Mouse (Mus musculus): Measurements from ENCODE around the gene Ankmy1. TPM values are rescaled to one million over a fixed set of nuclear protein-coding genes. Genes with fewer than 3 reads are reported as not detected.

The Ankmy1 gene
- total RNA-seq, 2 experiments from 2014 or later: 0.42 TPM; not detected in 1

DNA sequence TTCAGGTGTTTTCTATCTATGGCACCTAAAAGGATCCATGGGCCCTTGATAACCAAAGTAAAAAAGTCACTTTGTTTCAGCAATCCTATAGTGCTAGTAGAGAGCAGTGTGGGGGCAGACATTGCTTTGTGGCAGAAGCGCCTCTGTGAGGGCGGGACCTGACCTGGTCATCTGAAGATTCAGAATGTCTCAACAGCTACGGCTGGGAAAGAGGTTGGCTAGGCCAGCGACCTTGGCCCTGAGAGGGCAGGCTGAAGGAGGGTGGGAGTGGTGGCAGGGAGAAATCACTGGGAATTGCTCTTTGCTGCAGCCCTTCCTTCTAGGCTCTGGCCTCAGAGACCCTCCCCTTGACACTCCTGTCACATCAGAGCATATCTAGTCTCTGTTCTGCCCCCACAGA, 11.5 kb upstream of the Ankmy1 start:
- no peak for ATAC-seq (replicated peaks; ENCODE audit: low FRiP score, low TSS enrichment, poor library complexity, severe bottlenecking)

GRCm38 (mm10) chr1:92912286-92912685, 9.6 kb upstream of the Ankmy1 start:
- 0 out of 2 replicates have a peak, but pooled peaks have one; percentile 32 for ATAC-seq (replicated peaks; ENCODE audit: low FRiP score, low TSS enrichment, poor library complexity, severe bottlenecking)

DNA sequence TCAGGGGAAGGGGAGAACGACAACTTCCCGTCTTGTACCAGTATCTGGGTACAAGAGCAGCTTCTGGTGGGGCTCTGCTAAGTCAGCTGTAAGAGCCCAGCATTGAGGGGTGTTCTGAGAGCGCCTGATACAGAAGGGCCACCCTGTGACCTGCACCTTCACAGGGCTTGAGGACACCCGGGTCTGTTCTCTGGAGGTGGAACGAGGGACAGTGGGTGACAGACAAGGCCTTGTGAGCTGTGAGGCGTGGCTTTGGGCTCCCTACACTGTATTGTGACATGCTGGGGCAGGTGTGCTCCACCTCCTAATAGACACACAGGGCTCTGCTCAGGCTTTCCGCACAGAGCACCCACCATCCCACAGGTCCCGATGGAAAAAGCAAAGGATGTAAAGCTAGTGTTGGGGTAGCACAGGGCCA, 9.0 kb upstream of the Ankmy1 start:
- 0 out of 2 replicates have a peak, but pooled peaks have one; percentile 10 for ATAC-seq (replicated peaks; ENCODE audit: low FRiP score, low TSS enrichment, poor library complexity, severe bottlenecking)

DNA sequence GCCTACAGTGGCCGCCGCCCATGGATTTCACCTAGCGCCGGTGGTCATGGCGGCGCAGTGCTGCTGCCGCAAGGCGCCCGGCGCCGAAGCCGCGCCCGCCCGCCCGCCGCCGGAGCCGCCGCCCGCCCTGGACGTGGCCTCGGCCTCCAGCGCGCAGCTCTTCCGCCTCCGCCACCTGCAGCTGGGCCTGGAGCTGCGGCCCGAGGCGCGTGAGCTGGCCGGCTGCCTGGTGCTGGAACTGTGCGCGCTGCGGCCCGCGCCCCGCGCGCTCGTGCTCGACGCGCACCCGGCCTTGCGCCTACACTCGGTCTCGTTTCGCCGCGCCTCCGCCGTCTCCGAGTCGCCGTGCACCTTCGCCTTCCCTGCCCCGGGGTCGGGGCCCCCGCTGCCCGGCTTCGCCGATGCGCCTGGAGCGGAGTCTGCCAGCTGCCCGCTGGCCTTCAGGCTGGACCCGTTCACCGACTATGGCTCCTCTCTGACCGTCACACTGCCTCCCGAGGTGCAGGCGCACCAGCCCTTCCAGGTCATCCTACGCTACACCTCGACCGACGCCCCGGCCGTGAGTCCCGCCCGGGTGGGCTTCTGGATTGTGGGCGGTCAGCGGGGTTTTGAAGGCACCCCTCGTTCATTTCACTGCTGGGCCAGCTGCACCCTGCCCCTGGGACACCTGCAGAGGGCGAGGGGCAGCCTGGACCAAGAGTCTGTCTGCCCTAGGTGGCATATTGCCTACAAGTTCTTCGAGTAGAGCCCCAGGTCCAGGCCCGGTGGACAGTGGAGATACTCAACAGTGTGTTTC, 8.4 kb upstream of the Ankmy1 start:
- ATAC-seq (replicated peaks; ENCODE audit: low FRiP score, low TSS enrichment, poor library complexity, severe bottlenecking): no peak

- peak; percentile 43 for ATAC-seq (replicated peaks; ENCODE audit: low FRiP score, low TSS enrichment, poor library complexity, severe bottlenecking)
Measured at GRCm38 (mm10) chr1:92910239-92910885, 7.7 kb upstream of the Ankmy1 start, which contains the start of gene Rnpepl1. Gene Rnpepl1, plus strand, starts transcription at chr1:92910783.

- no peak for ATAC-seq (replicated peaks; ENCODE audit: low FRiP score, low TSS enrichment, poor library complexity, severe bottlenecking)
Measured at GRCm38 (mm10) chr1:92909068-92909467, 6.4 kb upstream of the Ankmy1 start.

- ATAC-seq (replicated peaks; ENCODE audit: low FRiP score, low TSS enrichment, poor library complexity, severe bottlenecking): no peak
Measured at GRCm38 (mm10) chr1:92908664-92909063, 6.0 kb upstream of the Ankmy1 start.

- ATAC-seq (replicated peaks; ENCODE audit: low FRiP score, low TSS enrichment, poor library complexity, severe bottlenecking): peak; percentile 35
Measured at GRCm38 (mm10) chr1:92907632-92908360, 5.1 kb upstream of the Ankmy1 start.

DNA sequence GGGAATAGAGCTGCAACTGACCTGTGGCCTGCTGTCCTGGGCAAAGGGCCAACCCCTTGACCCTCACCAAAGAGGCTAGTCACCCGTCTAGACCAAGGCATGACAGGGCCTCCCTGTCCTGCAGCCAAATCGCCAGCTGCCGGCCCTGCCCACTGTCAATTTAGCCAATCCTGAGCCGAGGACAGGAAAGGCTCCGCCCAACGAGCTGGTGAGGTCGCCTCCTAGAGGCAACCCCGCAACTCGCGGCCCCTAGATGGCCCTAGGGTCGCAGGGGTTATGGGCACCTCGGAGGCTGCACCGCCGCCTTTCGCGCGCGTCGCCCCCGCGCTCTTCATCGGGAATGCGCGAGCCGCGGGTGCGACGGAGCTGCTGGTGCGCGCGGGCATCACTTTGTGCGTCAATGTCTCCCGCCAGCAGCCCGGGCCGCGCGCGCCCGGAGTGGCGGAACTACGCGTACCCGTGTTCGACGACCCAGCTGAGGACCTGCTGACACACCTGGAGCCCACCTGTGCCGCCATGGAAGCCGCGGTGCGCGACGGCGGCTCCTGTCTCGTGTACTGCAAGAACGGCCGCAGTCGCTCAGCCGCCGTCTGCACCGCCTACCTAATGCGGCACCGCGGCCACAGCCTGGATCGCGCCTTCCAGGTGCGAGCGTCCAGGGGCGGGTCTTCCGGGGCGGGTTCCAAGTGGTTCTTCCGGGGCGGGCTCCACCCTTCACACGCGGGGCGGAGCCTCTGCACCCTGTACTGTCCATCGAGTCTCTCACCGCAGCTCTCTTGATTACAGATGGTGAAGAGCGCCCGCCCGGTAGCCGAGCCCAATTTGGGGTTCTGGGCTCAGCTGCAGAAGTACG, 4.3 kb upstream of the Ankmy1 start, which contains the start of gene Dusp28:
Gene Dusp28 (plus strand): TSS at position 203 of the 853 bp plus-strand sequence.
- peak; percentile 68 for ATAC-seq (replicated peaks; ENCODE audit: low FRiP score, low TSS enrichment, poor library complexity, severe bottlenecking)

- ATAC-seq (replicated peaks; ENCODE audit: low FRiP score, low TSS enrichment, poor library complexity, severe bottlenecking): no peak
Measured at GRCm38 (mm10) chr1:92905703-92906310, 3.1 kb upstream of the Ankmy1 start.

- ATAC-seq (replicated peaks; ENCODE audit: low FRiP score, low TSS enrichment, poor library complexity, severe bottlenecking): no peak
Measured at GRCm38 (mm10) chr1:92903627-92904026, 921 bp upstream of the Ankmy1 start.

DNA sequence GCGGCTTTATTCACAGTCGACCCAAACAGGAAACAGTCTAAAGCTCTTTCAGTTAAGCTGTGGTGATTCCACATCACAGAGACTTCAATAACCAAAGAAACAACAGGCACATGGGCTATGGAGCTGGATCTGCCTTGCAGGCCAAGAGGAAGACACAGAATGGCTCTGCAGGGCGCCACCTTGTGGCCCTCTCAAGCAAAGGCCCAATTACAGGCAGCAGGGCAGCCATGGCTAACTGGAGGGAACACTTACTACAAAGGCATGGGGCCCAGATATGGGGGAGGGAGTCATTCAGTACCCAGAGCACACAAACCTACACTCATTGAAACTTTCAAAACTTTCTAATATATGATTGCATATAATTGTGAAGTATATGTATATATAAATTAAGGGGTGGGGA, 7.6 kb downstream of the Ankmy1 start:
- peak; percentile 95 for ATAC-seq (replicated peaks; ENCODE audit: low FRiP score, low TSS enrichment, poor library complexity, severe bottlenecking)

DNA sequence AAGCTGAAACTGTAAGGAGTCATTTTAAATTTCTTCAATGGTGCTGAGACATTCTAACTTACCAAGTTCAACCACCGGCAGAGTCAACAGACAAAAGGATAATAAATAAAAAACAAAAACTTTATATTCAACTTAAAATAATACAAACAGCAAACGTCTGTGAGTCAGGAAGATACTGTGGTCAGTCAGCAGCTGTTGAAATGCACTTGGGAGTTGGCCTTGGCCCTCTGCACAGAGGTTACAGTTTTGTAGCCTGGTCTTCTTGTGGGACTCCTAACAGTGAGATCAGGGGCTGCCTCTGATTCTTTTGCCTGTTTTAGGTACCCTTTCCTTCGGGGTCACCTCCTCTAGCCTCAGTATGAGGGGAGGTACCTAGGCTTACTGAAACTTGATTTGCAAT, 8.8 kb downstream of the Ankmy1 start:
- ATAC-seq (replicated peaks; ENCODE audit: low FRiP score, low TSS enrichment, poor library complexity, severe bottlenecking): no peak

GRCm38 (mm10) chr1:92892791-92893190, 9.9 kb downstream of the Ankmy1 start:
- ATAC-seq (replicated peaks; ENCODE audit: low FRiP score, low TSS enrichment, poor library complexity, severe bottlenecking): no peak

- ATAC-seq (replicated peaks; ENCODE audit: low FRiP score, low TSS enrichment, poor library complexity, severe bottlenecking): no peak
Measured at GRCm38 (mm10) chr1:92888901-92889655, 13.6 kb downstream of the Ankmy1 start.

DNA sequence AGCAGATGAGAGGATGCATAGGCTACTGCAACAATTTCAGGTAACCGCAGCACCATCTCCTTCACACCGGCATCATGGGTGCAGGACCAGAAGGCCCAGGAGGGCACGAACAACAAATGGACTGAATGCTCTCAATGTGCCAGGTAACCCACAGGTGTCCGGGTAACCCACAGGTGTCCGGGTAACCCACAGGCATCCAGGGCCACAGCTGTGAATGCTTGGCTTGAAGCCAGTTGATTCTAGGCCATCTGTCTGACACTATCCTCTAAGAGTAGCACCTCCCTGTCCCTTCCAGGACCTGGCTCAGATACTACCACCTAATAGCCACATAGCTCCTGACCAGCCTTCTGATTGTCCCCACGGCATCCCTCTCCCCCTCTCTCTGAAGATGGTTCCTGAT, 20.7 kb downstream of the Ankmy1 start:
- ATAC-seq (replicated peaks; ENCODE audit: low FRiP score, low TSS enrichment, poor library complexity, severe bottlenecking): no peak

GRCm38 (mm10) chr1:92880101-92880500, 22.6 kb downstream of the Ankmy1 start:
- ATAC-seq (replicated peaks; ENCODE audit: low FRiP score, low TSS enrichment, poor library complexity, severe bottlenecking): no peak

GRCm38 (mm10) chr1:92879266-92879665, 23.4 kb downstream of the Ankmy1 start:
- ATAC-seq (replicated peaks; ENCODE audit: low FRiP score, low TSS enrichment, poor library complexity, severe bottlenecking): no peak
